Mouse (Mus musculus) forebrain, postnatal 0 days (tissue): Measurements from ENCODE around the gene Rasl12. TPM values are rescaled to one million over a fixed set of nuclear protein-coding genes. Genes with fewer than 3 reads are reported as not detected.

ENCODE experiments used
- ATAC-seq: fragments of 200-750 bp; cut with Nextera tagmentation; 2 replicates; pipeline ENCODE4 v1.8.0; 2017; ENCODE audit warnings: mild to moderate bottlenecking, moderate library complexity
- DNase-seq: peaks from one replicate; pipeline ENCODE4 v3.0.0-alpha.2; 2015
- H3K27ac ChIP-seq: fragments of 300-500 bp; sonication (generic); 2 replicates; pipeline ENCODE4 v1.5.1; 2014; ENCODE audit warnings: low read depth, mild to moderate bottlenecking, antibody characterized with exemption, low read length, moderate library complexity, mixed read lengths
- H3K27me3 ChIP-seq: fragments of 300-500 bp; sonication (generic); 2 replicates; pipeline ENCODE4 v1.6.1; 2014; ENCODE audit warnings: mild to moderate bottlenecking, low read length, mixed read lengths; ENCODE audit not compliant: insufficient read depth
- H3K36me3 ChIP-seq: fragments of 300-500 bp; sonication (generic); 2 replicates; pipeline ENCODE4 v1.6.1; 2014; ENCODE audit warnings: mild to moderate bottlenecking, moderate library complexity; ENCODE audit not compliant: insufficient read depth
- H3K4me1 ChIP-seq: fragments of 300-500 bp; sonication (generic); 2 replicates; pipeline ENCODE4 v1.6.1; 2014; ENCODE audit warnings: antibody characterized with exemption; ENCODE audit not compliant: insufficient read depth
- H3K4me2 ChIP-seq: fragments of 300-500 bp; sonication (generic); 2 replicates; pipeline ENCODE4 v1.6.1; 2014; ENCODE audit warnings: low read depth, mild to moderate bottlenecking, moderate library complexity
- H3K4me3 ChIP-seq: fragments of 300-500 bp; sonication (generic); 2 replicates; pipeline ENCODE4 v1.5.1; 2014; ENCODE audit warnings: low read depth, low read length, mixed read lengths
- H3K9ac ChIP-seq: fragments of 300-500 bp; sonication (generic); 2 replicates; pipeline ENCODE4 v1.6.1; 2014; ENCODE audit warnings: mild to moderate bottlenecking
- H3K9me3 ChIP-seq: fragments of 300-500 bp; sonication (generic); 2 replicates; pipeline ENCODE4 v1.6.1; 2016; ENCODE audit warnings: low read length
- CTCF ChIP-seq: sonication (generic); IDR thresholded peaks from 2 replicates; pipeline ENCODE4 v1.5.1; 2016; ENCODE audit warnings: antibody characterized with exemption, control low read depth, low read depth
- WGBS: fragments of 180-500 bp; shearing (Covaris S2); extraction: QIAGEN DNeasy Blood & Tissue Kit; methylation state at CpG from one replicate; pipeline ENCODE4 v1.1.7; 2014; 5-methylcytosine and 5-hydroxymethylcytosine counted together
- polyA plus RNA-seq: library from polyadenylated mRNA; unstranded; fragments of >200 nt; fragmentation: Nextera tagmentation; extraction: Ambion mirVana; gene quantifications from 2 replicates; pipeline ENCODE4 v1.2.1, GENCODE M21; 2015
- total RNA-seq: library from RNA; depleted of rRNA; stranded (reverse); fragments of >200 nt; gene quantifications from 2 replicates; pipeline ENCODE4 v1.2.3, GENCODE M21; 2014

The Rasl12 gene
- total and polyA plus RNA-seq, 2 experiments from 2014 or later, result 4.6 to 8.2 TPM

DNA sequence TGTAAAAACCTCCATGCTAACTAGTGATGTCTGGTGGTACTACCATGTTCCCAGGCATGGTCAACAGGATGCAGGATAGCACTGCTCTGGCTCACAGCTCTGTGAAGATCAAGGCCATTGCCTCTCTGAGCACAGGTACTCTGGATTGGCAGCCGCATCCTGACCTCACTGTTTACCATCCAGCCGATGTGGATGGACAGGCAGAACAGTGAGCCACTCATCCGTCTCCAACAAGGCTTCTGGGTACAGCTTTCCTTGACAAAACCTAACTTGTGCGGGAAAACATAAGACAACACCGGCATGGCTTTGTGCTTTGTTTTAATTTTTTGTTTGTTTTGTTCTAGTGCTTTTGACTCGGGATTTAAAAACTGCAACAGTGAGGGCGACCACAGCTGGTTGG, 32.6 kb upstream of the Rasl12 start:
- ATAC-seq (no peak), DNase-seq (no peak)
- H3K9me3 ChIP-seq, result no peaks in the 10 kb centered on the region
- H3K27me3 ChIP-seq, result no peaks in the 10 kb centered on the region
- no peak for TF ChIP-seq CTCF
- 86% methylated on average over 7 of the region's 7 CpGs for WGBS
- H3K4me1 ChIP-seq, result no peaks in the 10 kb centered on the region
- peaks cover 21% of the 10 kb centered on the region for H3K36me3 ChIP-seq
- H3K4me2 ChIP-seq, result no peak overlapping the region
- H3K27ac ChIP-seq, result no peak overlapping the region
- H3K9ac ChIP-seq, result no peak overlapping the region
- no peak overlapping the region for H3K4me3 ChIP-seq

- Histone ChIP-seq H3K36me3 (peaks cover 16% of the 10 kb centered on the region), H3K4me2 (no peak overlapping the region), H3K9me3 (no peaks in the 10 kb centered on the region), H3K27me3 (no peaks in the 10 kb centered on the region), H3K27ac (no peak overlapping the region), H3K9ac (no peak overlapping the region), H3K4me3 (no peak overlapping the region), H3K4me1 (no peaks in the 10 kb centered on the region)
- 87% methylated on average over 24 of the region's 24 CpGs for WGBS
- ATAC-seq (no peak), DNase-seq (no peak)
- TF ChIP-seq CTCF, result no peak
These were observed 26.6 kb upstream of the Rasl12 start for GRCm38 (mm10) chr9:65371756-65372155.

DNA sequence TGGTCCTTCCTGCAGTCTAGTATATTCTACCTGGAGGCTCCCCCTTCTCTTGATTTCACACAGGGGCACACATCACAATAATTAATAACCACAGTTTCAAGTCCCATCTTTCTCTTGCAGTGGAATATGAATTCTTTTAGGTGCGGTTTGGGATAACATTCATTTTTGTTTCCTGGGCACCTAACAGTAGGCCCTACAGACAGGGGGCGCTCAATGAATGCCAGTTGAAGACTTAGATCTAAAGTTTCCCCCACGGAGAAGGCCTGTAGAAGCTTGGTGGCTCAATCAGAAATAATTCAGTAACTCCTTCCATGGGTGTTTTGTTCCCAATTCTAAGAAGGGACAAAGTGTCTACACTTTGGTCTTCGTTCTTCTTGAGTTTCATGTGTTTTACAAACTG, 25.9 kb upstream of the Rasl12 start:
- peak; percentile 46 for TF ChIP-seq CTCF
- Histone ChIP-seq H3K36me3 (peaks cover 16% of the 10 kb centered on the region), H3K27me3 (no peaks in the 10 kb centered on the region), H3K9ac (no peak overlapping the region), H3K9me3 (no peaks in the 10 kb centered on the region), H3K4me2 (no peak overlapping the region), H3K4me3 (no peak overlapping the region), H3K27ac (no peak overlapping the region), H3K4me1 (no peaks in the 10 kb centered on the region)
- ATAC-seq (no peak), DNase-seq (no peak)
- WGBS, result 78% methylated on average over 4 of the region's 4 CpGs

- no peak for DNase-seq
- Histone ChIP-seq H3K36me3 (peaks cover 16% of the 10 kb centered on the region), H3K4me3 (no peak overlapping the region), H3K9me3 (no peaks in the 10 kb centered on the region), H3K9ac (no peak overlapping the region), H3K27ac (no peak overlapping the region), H3K27me3 (no peaks in the 10 kb centered on the region), H3K4me2 (no peak overlapping the region), H3K4me1 (no peaks in the 10 kb centered on the region)
- 82% methylated on average over 5 of the region's 5 CpGs for WGBS
- ATAC-seq, result no peak
- no peak for TF ChIP-seq CTCF
These were observed 23.7 kb upstream of the Rasl12 start for GRCm38 (mm10) chr9:65374468-65375162.

DNA sequence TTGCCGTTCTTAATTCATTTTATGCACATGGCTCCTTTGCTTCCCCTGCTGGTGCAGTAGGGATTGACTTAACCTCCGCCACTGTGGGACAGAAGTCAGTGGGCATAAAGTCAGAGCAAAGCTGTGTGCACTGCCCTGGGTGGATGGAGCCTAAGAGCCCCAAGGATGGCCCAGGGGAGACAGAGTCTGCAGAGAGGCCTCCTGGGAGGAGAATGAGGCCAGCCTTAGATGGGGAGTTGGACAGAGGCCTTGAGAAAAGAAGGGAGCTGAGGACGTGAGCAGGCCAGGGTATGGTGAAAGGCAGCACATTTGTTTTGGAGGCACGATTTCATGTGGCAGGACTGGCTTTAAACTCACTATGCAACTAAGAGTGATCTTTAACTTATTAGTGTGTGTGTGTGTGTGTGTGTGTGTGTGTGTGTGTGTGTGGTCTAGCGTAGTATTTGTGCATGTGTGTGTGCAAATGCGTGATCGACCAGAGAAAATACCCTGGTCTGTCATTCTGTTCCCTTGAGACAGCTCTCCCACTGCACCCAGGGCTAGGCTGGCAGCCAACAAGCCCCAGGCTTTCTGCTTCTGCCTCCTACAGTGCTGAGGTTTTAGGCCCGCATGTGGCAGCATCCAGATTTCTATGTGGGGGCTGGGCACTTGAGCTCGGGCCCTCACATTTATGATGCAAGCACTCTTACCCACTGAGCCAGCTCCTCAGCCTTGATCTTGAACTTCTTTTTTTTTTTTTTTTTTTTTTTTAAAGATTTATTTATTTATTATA, 23.0 kb upstream of the Rasl12 start:
- ATAC-seq (no peak), DNase-seq (no peak)
- no peak overlapping the region for H3K4me2 ChIP-seq
- H3K9me3 ChIP-seq, result no peaks in the 10 kb centered on the region
- peaks cover 16% of the 10 kb centered on the region for H3K36me3 ChIP-seq
- TF ChIP-seq CTCF, result no peak
- H3K9ac ChIP-seq, result no peak overlapping the region
- H3K4me3 ChIP-seq, result no peak overlapping the region
- H3K27me3 ChIP-seq, result no peaks in the 10 kb centered on the region
- 67% methylated on average over 9 of the region's 9 CpGs for WGBS
- H3K27ac ChIP-seq, result no peak overlapping the region
- no peaks in the 10 kb centered on the region for H3K4me1 ChIP-seq

- no peak for DNase-seq
- no peak overlapping the region for H3K4me3 ChIP-seq
- H3K9ac ChIP-seq, result no peak overlapping the region
- no peaks in the 10 kb centered on the region for H3K27me3 ChIP-seq
- no peak overlapping the region for H3K4me2 ChIP-seq
- H3K9me3 ChIP-seq, result no peaks in the 10 kb centered on the region
- H3K36me3 ChIP-seq, result no peaks in the 10 kb centered on the region; the same call in 1 of the 2 replicates
- WGBS, result 85% methylated on average over 4 of the region's 4 CpGs
- ATAC-seq, result no peak
- no peaks in the 10 kb centered on the region for H3K4me1 ChIP-seq
- H3K27ac ChIP-seq, result no peak overlapping the region
- no peak for TF ChIP-seq CTCF
These were observed 17.2 kb upstream of the Rasl12 start for GRCm38 (mm10) chr9:65381017-65381590.
